Mouse (Mus musculus) layer of hippocampus, postnatal 36 days (tissue): ENCODE data around the gene Vwce. TPM values are rescaled to one million over a fixed set of nuclear protein-coding genes. Genes with fewer than 3 reads are reported as not detected.

Experiments used
- DNase-seq, 2 experiments: peaks; one replicate each; pipeline ENCODE4 v3.0.0; 2022
- total RNA-seq, 2 experiments: library from RNA; stranded (reverse); gene quantifications; 2 replicates each; pipeline ENCODE4 v1.2.3; 2021

Gene Vwce
- under 1 TPM; 0.30 to 0.32 TPM for total RNA-seq

GRCm38 (mm10) chr19:10634106-10634871 lies at the start of gene Vwce:
Gene Vwce (plus strand): TSS chr19:10634213.
- peak; percentile 28 to 39 for DNase-seq

GRCm38 (mm10) chr19:10585112-10585511 lies 48.9 kb upstream of the Vwce start:
- no peak for DNase-seq

GRCm38 (mm10) chr19:10587231-10587630 lies 46.8 kb upstream of the Vwce start:
- DNase-seq = no peak

- no peak for DNase-seq
Observed at GRCm38 (mm10) chr19:10589127-10589857, 44.7 kb upstream of the Vwce start.

GRCm38 (mm10) chr19:10590301-10590700 lies 43.7 kb upstream of the Vwce start:
- no peak for DNase-seq

- DNase-seq = no peak
Observed at GRCm38 (mm10) chr19:10591659-10592377, 42.2 kb upstream of the Vwce start.

GRCm38 (mm10) chr19:10598188-10598587 lies 35.8 kb upstream of the Vwce start:
- no peak for DNase-seq

GRCm38 (mm10) chr19:10599648-10600047 lies 34.4 kb upstream of the Vwce start:
- no peak for DNase-seq

GRCm38 (mm10) chr19:10602247-10602769 lies 31.7 kb upstream of the Vwce start:
- no peak for DNase-seq

- DNase-seq = peak; percentile 82 to 85
Observed at GRCm38 (mm10) chr19:10602787-10603186, 31.2 kb upstream of the Vwce start.

- no peak for DNase-seq
Observed at GRCm38 (mm10) chr19:10603660-10604523, 30.1 kb upstream of the Vwce start.

- DNase-seq = no peak
Observed at GRCm38 (mm10) chr19:10604534-10604933, 29.5 kb upstream of the Vwce start.

GRCm38 (mm10) chr19:10605293-10605900 lies 28.6 kb upstream of the Vwce start, which contains the start of the genes Ddb1 and Tkfc:
Gene Ddb1 (plus strand): TSS chr19:10605327.
Gene Tkfc (minus strand): TSS chr19:10605654.
- DNase-seq = peak; percentile 98 to 99

- no peak for DNase-seq
Observed at GRCm38 (mm10) chr19:10605901-10606622, 28.0 kb upstream of the Vwce start.

- no peak for DNase-seq
Observed at GRCm38 (mm10) chr19:10608573-10609240, 25.3 kb upstream of the Vwce start.

GRCm38 (mm10) chr19:10634872-10635318 lies 882 bp downstream of the Vwce start:
- DNase-seq = peak; percentile 62 to 64

- no peak for DNase-seq
Observed at GRCm38 (mm10) chr19:10637840-10638239, 3.8 kb downstream of the Vwce start.

- no peak for DNase-seq
Observed at GRCm38 (mm10) chr19:10640080-10640479, 6.1 kb downstream of the Vwce start.

- DNase-seq = no peak
Observed at GRCm38 (mm10) chr19:10640589-10641378, 6.8 kb downstream of the Vwce start.
